Mouse (Mus musculus): ENCODE data around the gene Ctps2. TPM values are rescaled to one million over a fixed set of nuclear protein-coding genes. Genes with fewer than 3 reads are reported as not detected.
"Not testable (repeated sequence)": the region's sequence is repeated elsewhere in the genome, so short reads cannot be mapped to it uniquely, and the experiment has no call there.

Ctps2 gene
- polyA plus RNA-seq (2016; fragmentation: Nextera tagmentation; extraction: Ambion mirVana), result 92.5 and 96.1 TPM in 2 replicates

GRCm38 (mm10) chrX:162900938-162901337 is at the start of gene Ctps2:
Gene Ctps2, plus strand, starts transcription at chrX:162901238.
- WGBS, result 26% methylated on average over 4 of the region's 4 CpGs
- Histone ChIP-seq H3K27me3 (peaks cover 4% of the 10 kb centered on the region; the same call in 1 of the 2 replicates), H3K4me2 (replicated peaks) (peak within 1 kb of the TSS; percentile 63), H3K27ac (replicated peaks) (peak within 1 kb of the TSS; percentile 30; the same call in 1 of the 2 replicates), H3K4me3 (peak within 1 kb of the TSS; percentile 59), H3K9me3 (no peaks in the 10 kb centered on the region), H3K9ac (replicated peaks) (peak within 1 kb of the TSS; percentile 66), H3K4me1 (peaks cover 3% of the 10 kb centered on the region; the same call in 1 of the 2 replicates), H3K36me3 (no peaks in the 10 kb centered on the region)
- ATAC-seq (ENCODE audit: low FRiP score, low read depth), result no peak

DNA sequence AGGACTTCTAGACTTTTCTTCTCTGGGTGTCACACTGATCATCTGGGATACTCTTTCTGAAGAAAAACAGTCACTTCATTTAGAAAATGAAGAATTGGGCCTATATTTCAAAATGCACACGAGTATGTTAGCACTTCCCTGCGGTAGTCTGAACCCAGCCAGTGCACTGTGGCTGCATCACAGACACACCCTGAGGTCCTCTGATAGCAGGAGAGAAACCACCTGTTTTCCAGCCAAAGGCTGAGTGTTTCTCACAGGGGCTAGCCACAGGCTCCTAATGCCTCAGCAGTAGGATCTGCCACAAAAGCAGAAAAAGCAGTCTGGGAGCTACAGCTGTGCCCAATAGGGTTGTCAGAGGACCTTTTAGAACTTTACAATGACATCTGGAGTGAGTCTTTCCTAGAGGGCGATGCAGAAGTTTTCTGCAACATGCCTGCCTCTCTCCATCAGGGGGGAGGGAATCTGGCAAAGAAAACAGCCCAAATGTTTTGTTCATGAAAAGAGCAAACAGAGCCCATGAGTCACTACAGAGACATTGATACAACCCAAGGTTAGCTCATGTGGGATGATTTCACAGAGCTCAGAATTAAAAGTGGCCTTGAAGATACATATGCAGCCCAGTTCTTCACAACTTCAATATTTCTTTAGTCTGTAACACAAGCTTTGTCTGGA is 32.6 kb upstream of the Ctps2 start:
- no peak overlapping the region for H3K9ac ChIP-seq (replicated peaks)
- 80% methylated on average over 3 of the region's 3 CpGs for WGBS
- no peaks in the 10 kb centered on the region for H3K4me1 ChIP-seq
- no peak for ATAC-seq (ENCODE audit: low FRiP score, low read depth)
- H3K36me3 ChIP-seq, result peaks cover 7% of the 10 kb centered on the region; the same call in 1 of the 2 replicates
- H3K9me3 ChIP-seq, result no peaks in the 10 kb centered on the region
- H3K27me3 ChIP-seq, result peaks cover 4% of the 10 kb centered on the region
- no peak overlapping the region for H3K27ac ChIP-seq (replicated peaks)
- no peak overlapping the region for H3K4me3 ChIP-seq
- no peak overlapping the region for H3K4me2 ChIP-seq (replicated peaks)

GRCm38 (mm10) chrX:162871734-162872517 is 29.1 kb upstream of the Ctps2 start:
- WGBS, result 47% methylated on average over 4 of the region's 4 CpGs
- Histone ChIP-seq H3K27ac (replicated peaks) (no peak overlapping the region), H3K9me3 (no peaks in the 10 kb centered on the region), H3K9ac (replicated peaks) (no peak overlapping the region), H3K36me3 (peaks cover 7% of the 10 kb centered on the region; the same call in 1 of the 2 replicates), H3K4me2 (replicated peaks) (no peak overlapping the region), H3K27me3 (peaks cover 4% of the 10 kb centered on the region), H3K4me1 (no peaks in the 10 kb centered on the region), H3K4me3 (no peak overlapping the region)
- ATAC-seq (ENCODE audit: low FRiP score, low read depth), result no peak

DNA sequence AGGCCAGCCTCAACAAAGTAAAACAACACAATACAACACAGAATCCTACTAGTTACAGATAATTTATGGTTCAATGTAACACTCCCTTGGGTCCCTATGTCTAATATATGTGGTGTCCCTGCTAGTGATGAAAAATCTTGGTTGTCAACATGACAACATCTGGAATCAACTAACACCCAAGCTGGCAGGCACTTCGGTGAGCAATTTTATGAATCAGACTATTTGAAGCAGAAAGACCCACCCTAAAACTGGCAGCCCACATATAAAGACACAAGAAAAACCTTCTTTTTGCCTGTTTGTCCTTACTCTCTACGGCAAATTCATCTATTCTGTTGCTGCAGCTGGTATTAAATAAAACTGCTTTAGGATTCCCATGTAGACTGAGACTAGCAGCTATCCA is 27.3 kb upstream of the Ctps2 start:
- Histone ChIP-seq H3K9me3 (no peaks in the 10 kb centered on the region), H3K4me1 (no peaks in the 10 kb centered on the region), H3K4me3 (no peak overlapping the region), H3K4me2 (replicated peaks) (no peak overlapping the region), H3K27me3 (peaks cover 4% of the 10 kb centered on the region), H3K9ac (replicated peaks) (no peak overlapping the region), H3K36me3 (peaks cover 11% of the 10 kb centered on the region; the same call in 1 of the 2 replicates), H3K27ac (replicated peaks) (no peak overlapping the region)
- no peak for ATAC-seq (ENCODE audit: low FRiP score, low read depth)
- 90% methylated on average over 2 of the region's 2 CpGs for WGBS

GRCm38 (mm10) chrX:162878236-162878635 is 22.8 kb upstream of the Ctps2 start:
- no peak for ATAC-seq (ENCODE audit: low FRiP score, low read depth)
- H3K4me3 ChIP-seq, result no peak overlapping the region
- no peaks in the 10 kb centered on the region for H3K9me3 ChIP-seq
- H3K4me2 ChIP-seq (replicated peaks), result no peak overlapping the region
- H3K27ac ChIP-seq (replicated peaks), result no peak overlapping the region
- H3K4me1 ChIP-seq, result no peaks in the 10 kb centered on the region
- no peak overlapping the region for H3K9ac ChIP-seq (replicated peaks)
- no peaks in the 10 kb centered on the region for H3K27me3 ChIP-seq
- WGBS, result 83% methylated on average over 3 of the region's 3 CpGs
- H3K36me3 ChIP-seq, result peaks cover 4% of the 10 kb centered on the region; the same call in 1 of the 2 replicates

- peak within 1 kb of the TSS; percentile 65; the same call in 1 of the 2 replicates for H3K27ac ChIP-seq (replicated peaks)
Observed at GRCm38 (mm10) chrX:162887931-162888511, 13.0 kb upstream of the Ctps2 start, which contains the start of gene Syap1. Gene Syap1, minus strand, starts transcription at chrX:162888447.

GRCm38 (mm10) chrX:162888575-162889223 is 12.3 kb upstream of the Ctps2 start:
- not testable (repeated sequence) for H3K27ac ChIP-seq (replicated peaks); H3K4me1 ChIP-seq
- WGBS, result 59% methylated on average over 14 of the region's 25 CpGs

More at GRCm38 (mm10) chrX:162887931-162888511, 13.0 kb upstream of the Ctps2 start, which contains the start of gene Syap1:
- H3K9me3 ChIP-seq, result no peaks in the 10 kb centered on the region
- peak within 1 kb of the TSS; percentile 69 for H3K4me3 ChIP-seq
- H3K9ac ChIP-seq (replicated peaks), result peak within 1 kb of the TSS; percentile 71
- no peaks in the 10 kb centered on the region for H3K36me3 ChIP-seq
- no peaks in the 10 kb centered on the region; the same call in 1 of the 2 replicates for H3K27me3 ChIP-seq
- ATAC-seq (ENCODE audit: low FRiP score, low read depth), result peak; percentile 96
- 26% methylated on average over 40 of the region's 47 CpGs for WGBS
- H3K4me2 ChIP-seq (replicated peaks), result peak within 1 kb of the TSS; percentile 59
- H3K4me1 ChIP-seq, result no peaks in the 10 kb centered on the region

GRCm38 (mm10) chrX:162901371-162902039 is 467 bp downstream of the Ctps2 start:
- peak overlapping the region; percentile 66 for H3K9ac ChIP-seq (replicated peaks)
- no peaks in the 10 kb centered on the region for H3K9me3 ChIP-seq
- H3K36me3 ChIP-seq, result no peaks in the 10 kb centered on the region
- H3K4me3 ChIP-seq, result peak overlapping the region; percentile 59
- H3K27ac ChIP-seq (replicated peaks), result peak overlapping the region; percentile 30; the same call in 1 of the 2 replicates
- H3K4me2 ChIP-seq (replicated peaks), result peak overlapping the region; percentile 63
- 21% methylated on average over 20 of the region's 25 CpGs for WGBS
- peaks cover 4% of the 10 kb centered on the region; the same call in 1 of the 2 replicates for H3K27me3 ChIP-seq
- peak; percentile 88 for ATAC-seq (ENCODE audit: low FRiP score, low read depth)
- peaks cover 3% of the 10 kb centered on the region; the same call in 1 of the 2 replicates for H3K4me1 ChIP-seq

More at GRCm38 (mm10) chrX:162888575-162889223, 12.3 kb upstream of the Ctps2 start:
- H3K9me3 ChIP-seq; H3K9ac ChIP-seq (replicated peaks); H3K36me3 ChIP-seq; H3K27me3 ChIP-seq; H3K4me2 ChIP-seq (replicated peaks): not testable (repeated sequence)
- ATAC-seq (ENCODE audit: low FRiP score, low read depth), result peak; percentile 59
- H3K4me3 ChIP-seq, result peak overlapping the region; percentile 20; the same call in 1 of the 2 replicates

DNA sequence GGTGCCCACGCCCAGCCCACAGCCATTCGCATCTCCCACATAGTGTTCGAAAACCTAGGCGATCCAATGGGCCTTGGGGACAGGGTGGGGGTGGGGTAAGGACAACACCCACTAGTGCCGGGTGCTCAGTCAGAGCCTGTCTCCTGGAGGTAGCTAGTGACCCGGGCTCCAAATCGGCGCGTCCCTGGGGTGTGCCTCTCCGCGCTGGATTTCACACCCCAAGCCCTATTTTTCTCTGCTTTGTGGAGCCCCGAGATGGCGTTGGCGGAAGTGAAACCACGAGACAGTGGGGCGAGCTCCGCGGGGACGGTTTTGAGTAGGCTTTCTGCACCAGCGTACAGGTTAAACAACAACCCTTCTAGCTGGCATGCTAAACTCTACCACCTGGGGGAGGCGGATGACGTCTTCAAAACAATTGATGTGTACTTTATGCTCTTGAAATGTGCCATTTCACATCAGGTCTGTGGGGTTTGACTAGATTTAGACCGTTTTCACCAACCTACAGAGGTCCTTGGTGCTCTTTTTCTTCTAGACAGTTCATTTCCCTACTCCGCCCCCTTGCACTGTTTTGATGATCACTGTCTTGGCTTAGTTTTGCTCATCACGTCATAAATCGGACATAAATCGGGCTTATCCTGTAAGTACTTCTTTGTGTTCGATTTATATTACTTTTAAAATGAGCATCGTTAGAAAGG is 1.1 kb downstream of the Ctps2 start:
- Histone ChIP-seq H3K27ac (replicated peaks) (peak overlapping the region; percentile 30; the same call in 1 of the 2 replicates), H3K9ac (replicated peaks) (peak overlapping the region; percentile 66), H3K4me2 (replicated peaks) (peak overlapping the region; percentile 63), H3K36me3 (no peaks in the 10 kb centered on the region), H3K4me1 (peaks cover 3% of the 10 kb centered on the region; the same call in 1 of the 2 replicates), H3K27me3 (peaks cover 4% of the 10 kb centered on the region; the same call in 1 of the 2 replicates), H3K4me3 (peak overlapping the region; percentile 59), H3K9me3 (no peaks in the 10 kb centered on the region)
- 27% methylated on average over 29 of the region's 29 CpGs for WGBS
- peak; percentile 75 for ATAC-seq (ENCODE audit: low FRiP score, low read depth)

- peaks cover 5% of the 10 kb centered on the region for H3K36me3 ChIP-seq
- no peak overlapping the region for H3K4me3 ChIP-seq
- H3K27ac ChIP-seq (replicated peaks), result no peak overlapping the region
- H3K27me3 ChIP-seq, result no peaks in the 10 kb centered on the region
- H3K4me1 ChIP-seq, result peaks cover 3% of the 10 kb centered on the region; the same call in 1 of the 2 replicates
- ATAC-seq (ENCODE audit: low FRiP score, low read depth), result no peak
- H3K9me3 ChIP-seq, result no peaks in the 10 kb centered on the region
- no peak overlapping the region for H3K9ac ChIP-seq (replicated peaks)
- WGBS, result 63% methylated on average over 3 of the region's 3 CpGs
- no peak overlapping the region for H3K4me2 ChIP-seq (replicated peaks)
Observed at GRCm38 (mm10) chrX:162907554-162907953, 6.5 kb downstream of the Ctps2 start.

Data from midbrain, embryonic 12.5 days (tissue).